Mouse (Mus musculus): ENCODE data around the gene Ccdc13.

The Ccdc13 gene

GRCm38 (mm10) chr9:121759091-121760081 is 79.9 kb downstream of the Ccdc13 start, which contains the start of gene Zfp651:
TSS of gene Zfp651 (plus strand) at chr9:121759330.
- DNase-seq: peak; percentile 89

- DNase-seq: peak; percentile 18
These were observed 81.1 kb downstream of the Ccdc13 start for GRCm38 (mm10) chr9:121757835-121758814.

- no peak for DNase-seq
These were observed 81.8 kb downstream of the Ccdc13 start for GRCm38 (mm10) chr9:121757432-121757831.

DNA sequence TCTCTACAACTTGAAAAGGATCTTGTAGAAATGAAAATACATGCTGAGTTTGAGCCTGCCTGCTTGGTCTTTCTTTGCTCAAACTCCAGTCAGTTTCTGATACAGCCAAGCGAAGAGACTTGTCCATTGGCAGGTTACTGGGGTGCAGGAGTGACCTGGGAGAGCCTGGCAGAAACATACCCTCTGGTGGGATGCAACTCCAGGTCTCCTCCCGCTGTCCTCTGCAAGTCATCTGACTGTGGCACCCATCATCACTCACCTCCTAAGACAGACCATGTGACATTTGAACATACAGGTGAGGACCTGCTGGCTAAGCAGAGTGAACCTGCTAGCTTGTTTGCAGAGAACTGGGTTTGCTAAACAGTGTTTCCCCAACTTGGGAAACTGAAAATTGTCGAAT is 82.5 kb downstream of the Ccdc13 start:
- no peak for DNase-seq

DNA sequence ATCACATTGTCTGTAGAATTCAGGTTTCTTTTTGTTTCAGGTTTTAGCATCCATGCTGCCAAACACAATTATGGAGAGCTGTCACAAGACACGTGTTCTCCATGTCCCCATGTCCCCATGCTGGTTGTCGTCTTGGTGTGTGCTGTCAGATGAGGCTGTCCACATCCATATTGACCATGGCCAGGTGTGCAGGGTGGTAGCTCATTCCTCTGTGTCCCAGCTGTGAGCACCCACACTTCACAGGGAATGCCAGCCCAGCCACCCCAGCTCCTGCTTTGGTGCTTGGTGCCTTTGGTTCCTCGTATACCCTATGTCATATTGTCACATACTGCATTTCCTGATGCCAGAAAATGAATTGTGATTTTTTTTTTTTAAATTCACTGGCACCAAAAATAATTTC is 84.6 kb downstream of the Ccdc13 start:
- no peak for DNase-seq

GRCm38 (mm10) chr9:121752774-121753173 is 86.5 kb downstream of the Ccdc13 start:
- no peak for DNase-seq
